Mouse (Mus musculus): ENCODE results near the gene Dnah12. TPM values are rescaled to one million over a fixed set of nuclear protein-coding genes. Genes with fewer than 3 reads are reported as not detected.

Dnah12 gene
- 4.9 TPM for polyA plus RNA-seq (2014; fragmentation: Illumina TruSeq; extraction: RNeasy Lipid Tissue Mini Kit (QIAGEN cat#74804))

GRCm38 (mm10) chr14:26692974-26693373, at the start of gene Dnah12:
Gene Dnah12 (plus strand): TSS chr14:26693274.

GRCm38 (mm10) chr14:26669292-26670073, 23.6 kb upstream of the Dnah12 start, which contains the start of gene Pde12:
Gene Pde12 (minus strand): TSS chr14:26669883.

GRCm38 (mm10) chr14:26894392-26894791, 201.3 kb downstream of the Dnah12 start, which contains the start of gene Asb14:
Gene Asb14 (plus strand): TSS chr14:26894557.

Other genes with a start within 250 kb of the Dnah12 start
- gene Slmap, start 158.3 kb upstream of the Dnah12 start, polyA plus RNA-seq (2014; fragmentation: Illumina TruSeq; extraction: RNeasy Lipid Tissue Mini Kit (QIAGEN cat#74804)) = 459 TPM
- 133 TPM for gene Dennd6a, start 119.4 kb upstream of the Dnah12 start, polyA plus RNA-seq (2014; fragmentation: Illumina TruSeq; extraction: RNeasy Lipid Tissue Mini Kit (QIAGEN cat#74804))
- 1,018 TPM for gene Arf4, start 55.2 kb upstream of the Dnah12 start, polyA plus RNA-seq (2014; fragmentation: Illumina TruSeq; extraction: RNeasy Lipid Tissue Mini Kit (QIAGEN cat#74804))
- 20.3 TPM for gene Pde12, start 23.4 kb upstream of the Dnah12 start, polyA plus RNA-seq (2014; fragmentation: Illumina TruSeq; extraction: RNeasy Lipid Tissue Mini Kit (QIAGEN cat#74804))
- not detected for gene Asb14, start 201.3 kb downstream of the Dnah12 start, polyA plus RNA-seq (2014; fragmentation: Illumina TruSeq; extraction: RNeasy Lipid Tissue Mini Kit (QIAGEN cat#74804))

Measured in ovary, adult 10 weeks (tissue).